Mouse (Mus musculus) right cerebral cortex, adult 2 months (tissue): Measurements from ENCODE around the gene Timm23.
"Not testable (repeated sequence)": the region's sequence is repeated elsewhere in the genome, so short reads cannot be mapped to it uniquely, and the experiment has no call there.

ENCODE experiments used
- DNase-seq, 2 experiments: peaks; one replicate each; pipeline ENCODE4 v3.0.0; 2021 to 2022; ENCODE audit warnings: low spot score in 2 of 2

Gene Timm23

GRCm38 (mm10) chr14:32165278-32166061 lies 36.2 kb downstream of the Timm23 start:
- peak; percentile 39 to 44 for DNase-seq

- DNase-seq = no peak
These were observed 37.3 kb downstream of the Timm23 start for GRCm38 (mm10) chr14:32164173-32165051.

- no peak for DNase-seq
These were observed 38.4 kb downstream of the Timm23 start for GRCm38 (mm10) chr14:32163203-32163888.

- no peak for DNase-seq
These were observed 39.5 kb downstream of the Timm23 start for GRCm38 (mm10) chr14:32162231-32162630.

GRCm38 (mm10) chr14:32161090-32161885 lies 40.4 kb downstream of the Timm23 start:
- no peak for DNase-seq

GRCm38 (mm10) chr14:32160563-32160962 lies 41.1 kb downstream of the Timm23 start:
- DNase-seq = no peak

- peak; percentile 99 for DNase-seq
These were observed 41.9 kb downstream of the Timm23 start, which contains the start of gene Ncoa4 for GRCm38 (mm10) chr14:32159690-32160246. Ncoa4 (plus strand) TSS chr14:32159865.

GRCm38 (mm10) chr14:32159150-32159670 lies 42.5 kb downstream of the Timm23 start:
- no peak for DNase-seq

GRCm38 (mm10) chr14:32154758-32155157 lies 46.9 kb downstream of the Timm23 start:
- no peak for DNase-seq

GRCm38 (mm10) chr14:32153156-32153555 lies 48.5 kb downstream of the Timm23 start:
- no peak for DNase-seq

- DNase-seq = no peak
These were observed 49.3 kb downstream of the Timm23 start for GRCm38 (mm10) chr14:32152243-32152965.

GRCm38 (mm10) chr14:32150872-32151271 lies 50.8 kb downstream of the Timm23 start:
- DNase-seq = no peak

GRCm38 (mm10) chr14:32146578-32146977 lies 55.1 kb downstream of the Timm23 start:
- DNase-seq = no peak

GRCm38 (mm10) chr14:32145809-32146511 lies 55.7 kb downstream of the Timm23 start:
- no peak for DNase-seq

- DNase-seq = no peak
These were observed 56.3 kb downstream of the Timm23 start for GRCm38 (mm10) chr14:32145401-32145800.

- DNase-seq = no peak
These were observed 57.0 kb downstream of the Timm23 start for GRCm38 (mm10) chr14:32144734-32145133.

- DNase-seq = no peak
These were observed 60.0 kb downstream of the Timm23 start, which contains the start of gene Msmb for GRCm38 (mm10) chr14:32141723-32142122. Msmb (plus strand) TSS chr14:32142023.

- DNase-seq = no peak
These were observed 61.2 kb downstream of the Timm23 start for GRCm38 (mm10) chr14:32140359-32140965.

GRCm38 (mm10) chr14:32136467-32136866 lies 65.2 kb downstream of the Timm23 start:
- DNase-seq = not testable (repeated sequence)
